Mouse (Mus musculus) liver, embryonic 14.5 days (tissue): Measurements from ENCODE around the gene Sars. TPM values are rescaled to one million over a fixed set of nuclear protein-coding genes. Genes with fewer than 3 reads are reported as not detected.

Source experiments
- ATAC-seq: fragments of 200-750 bp; cut with Nextera tagmentation; 2 replicates; pipeline ENCODE4 v1.8.0; 2017; ENCODE audit warnings: moderate number of reproducible peaks, mild to moderate bottlenecking, moderate library complexity; ENCODE audit not compliant: insufficient read depth
- DNase-seq, 3 experiments: peaks; one replicate each; pipeline ENCODE4 v3.0.0-alpha.2; 2012 to 2013; ENCODE audit warnings: low read depth in 3 of 3, low spot score in 3 of 3
- H3K27ac ChIP-seq: fragments of 300-500 bp; sonication (generic); 2 replicates; pipeline ENCODE4 v1.5.1; 2014; ENCODE audit warnings: moderate library complexity, mild to moderate bottlenecking, control low read depth, inconsistent platforms
- H3K27me3 ChIP-seq: fragments of 300-500 bp; sonication (generic); 2 replicates; pipeline ENCODE4 v1.6.1; 2014; ENCODE audit warnings: mild to moderate bottlenecking, low read length, moderate library complexity; ENCODE audit not compliant: control insufficient read depth, insufficient read depth
- H3K36me3 ChIP-seq: fragments of 300-500 bp; sonication (generic); replicated peaks from 2 replicates; pipeline ENCODE4 v1.6.1; 2014; ENCODE audit warnings: low read depth; ENCODE audit not compliant: control insufficient read depth, insufficient read depth
- H3K4me1 ChIP-seq, 2 experiments: fragments of 200-500 bp in 1 of 2; fragments of 300-500 bp in 1 of 2; sonication (generic) in 1 of 2; replicated peaks; 2 replicates each; pipeline ENCODE4 v1.6.1; 2012 to 2014; ENCODE audit warnings: antibody characterized with exemption in 1 of 2, inconsistent platforms in 1 of 2, low read length in 1 of 2; ENCODE audit not compliant: control insufficient read depth in 2 of 2, insufficient read depth in 2 of 2
- H3K4me2 ChIP-seq: fragments of 300-500 bp; sonication (generic); 2 replicates; pipeline ENCODE4 v1.6.1; 2014; ENCODE audit warnings: low read depth, mild to moderate bottlenecking, control low read depth, moderate library complexity
- H3K4me3 ChIP-seq, 2 experiments: fragments of 200-500 bp in 1 of 2; fragments of 300-500 bp in 1 of 2; sonication (generic) in 1 of 2; 2 replicates each; pipeline ENCODE4 v1.5.1; 2012 to 2014; ENCODE audit warnings: low read depth in 2 of 2, low read length in 2 of 2, mild to moderate bottlenecking in 2 of 2, control low read depth in 1 of 2, inconsistent platforms in 1 of 2, moderate library complexity in 1 of 2; ENCODE audit not compliant: insufficient read depth in 1 of 2
- H3K9ac ChIP-seq: fragments of 300-500 bp; sonication (generic); replicated peaks from 2 replicates; pipeline ENCODE4 v1.6.1; 2014; ENCODE audit warnings: mild to moderate bottlenecking, control low read depth, moderate library complexity
- H3K9me3 ChIP-seq: fragments of 300-500 bp; sonication (generic); 2 replicates; pipeline ENCODE4 v1.6.1; 2016; ENCODE audit warnings: low read length, mixed read lengths; ENCODE audit not compliant: control insufficient read depth
- CTCF ChIP-seq: IDR thresholded peaks from 2 replicates; pipeline ENCODE4 v1.5.1; 2016; ENCODE audit warnings: antibody characterized with exemption, low read depth, control low read depth
- EP300 ChIP-seq: IDR thresholded peaks from 2 replicates; pipeline ENCODE4 v1.6.1; 2016; ENCODE audit warnings: antibody characterized with exemption, low read depth
- WGBS: fragments of 180-500 bp; shearing (Covaris S2); extraction: QIAGEN DNeasy Blood & Tissue Kit; methylation state at CpG from one replicate; pipeline ENCODE4 v1.1.7; 2014; ENCODE audit not compliant: insufficient replicate concordance; 5-methylcytosine and 5-hydroxymethylcytosine counted together
- polyA plus RNA-seq, 2 experiments: library from polyadenylated mRNA; depleted of rRNA in 1 of 2; stranded (reverse) in 1 of 2; unstranded in 1 of 2; fragments of >200 nt; fragmentation: Nextera tagmentation in 1 of 2; extraction: Ambion mirVana in 1 of 2; gene quantifications; 2 replicates each; pipeline versions ENCODE4 v1.2.1 to v1.2.3; 2012 to 2014

Sars gene
- polyA plus RNA-seq, 2 experiments, result 39.9 to 76.1 TPM

DNA sequence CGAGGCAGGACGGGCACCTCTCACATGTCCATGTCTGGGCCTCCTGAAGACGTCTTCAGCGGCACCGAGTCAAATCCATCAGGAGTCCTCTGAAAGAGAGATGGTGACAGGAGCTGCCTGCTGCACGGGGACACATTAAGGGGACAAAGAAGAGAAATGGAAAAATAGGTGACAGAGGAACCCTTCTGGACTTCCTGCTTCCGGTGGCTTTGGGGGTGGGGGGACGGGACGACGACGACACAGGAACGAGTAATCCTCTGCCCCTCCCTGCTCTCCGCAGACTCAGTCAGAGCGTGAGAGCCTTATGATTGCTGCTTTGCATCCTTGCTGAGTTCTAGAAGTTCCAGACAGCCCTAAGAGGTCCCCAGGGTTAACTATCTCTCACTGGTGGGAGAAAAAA, 13.4 kb upstream of the Sars start:
- 0 out of 4 replicates have a peak overlapping the region, but pooled peaks of 1 of the 2 experiments have one; percentile 4 for H3K4me3 ChIP-seq
- TF ChIP-seq EP300, result no peak
- TF ChIP-seq CTCF, result no peak
- H3K9ac ChIP-seq, result no peak overlapping the region
- peaks cover 0 to 5% of the 10 kb centered on the region in 2 experiments; a peak in 1 of 4 replicates for H3K4me1 ChIP-seq
- H3K27me3 ChIP-seq, result no peaks in the 10 kb centered on the region
- H3K4me2 ChIP-seq, result no peak overlapping the region; the same call in 1 of the 2 replicates
- WGBS, result 51% methylated on average over 14 of the region's 14 CpGs
- DNase-seq, result no peak
- H3K36me3 ChIP-seq, result no peaks in the 10 kb centered on the region
- no peaks in the 10 kb centered on the region for H3K9me3 ChIP-seq
- no peak overlapping the region for H3K27ac ChIP-seq
- no peak for ATAC-seq

DNA sequence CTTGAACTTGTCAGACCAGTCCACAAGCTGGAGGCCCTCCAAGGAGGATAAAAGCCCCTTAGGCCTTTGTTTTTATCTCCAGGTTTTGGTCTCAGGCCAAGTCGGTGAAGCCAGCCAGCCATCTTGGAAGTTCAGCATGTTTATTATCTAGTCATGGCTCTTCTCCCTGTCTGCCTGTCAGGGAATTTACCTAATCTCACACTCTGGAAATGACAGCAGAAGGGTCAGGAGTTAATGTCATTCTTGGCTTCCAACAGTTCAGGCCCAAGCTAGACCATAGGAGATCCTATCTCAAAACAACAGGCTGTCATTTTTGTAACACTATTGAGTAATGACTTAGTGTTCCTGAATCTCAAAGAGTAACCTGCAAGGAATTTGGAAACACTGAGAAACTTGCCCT, 9.2 kb upstream of the Sars start:
- Histone ChIP-seq H3K9ac (no peak overlapping the region), H3K4me1 (peaks cover 0 to 5% of the 10 kb centered on the region in 2 experiments; a peak in 1 of 4 replicates), H3K4me2 (no peak overlapping the region), H3K27ac (no peak overlapping the region), H3K9me3 (no peaks in the 10 kb centered on the region), H3K36me3 (no peaks in the 10 kb centered on the region), H3K27me3 (no peaks in the 10 kb centered on the region; the same call in 1 of the 2 replicates), H3K4me3 (no peak overlapping the region)
- ATAC-seq (no peak), DNase-seq (no peak)
- TF ChIP-seq EP300, result no peak
- TF ChIP-seq CTCF, result no peak
- WGBS, result 52% methylated on average over 1 of the region's 1 CpGs

- Histone ChIP-seq H3K4me2 (no peak overlapping the region), H3K4me1 (no peaks in the 10 kb centered on the region), H3K36me3 (no peaks in the 10 kb centered on the region), H3K9me3 (no peaks in the 10 kb centered on the region), H3K4me3 (no peak overlapping the region), H3K27ac (no peak overlapping the region), H3K9ac (no peak overlapping the region), H3K27me3 (no peaks in the 10 kb centered on the region; the same call in 1 of the 2 replicates)
- TF ChIP-seq EP300 (no peak), CTCF (no peak)
- WGBS, result 65% methylated on average over 2 of the region's 2 CpGs
- no peak for ATAC-seq
- no peak for DNase-seq
Observed at GRCm38 (mm10) chr3:108451969-108452368, 7.0 kb upstream of the Sars start.

- Histone ChIP-seq H3K4me1 (peaks cover 15 to 16% of the 10 kb centered on the region in 2 experiments), H3K36me3 (no peaks in the 10 kb centered on the region; the same call in 1 of the 2 replicates), H3K9me3 (no peaks in the 10 kb centered on the region), H3K27me3 (no peaks in the 10 kb centered on the region; the same call in 1 of the 2 replicates), H3K9ac (peak overlapping the region; percentile 86), H3K4me2 (peak overlapping the region; percentile 68), H3K4me3 (peak overlapping the region; percentile 78 to 96), H3K27ac (peak overlapping the region; percentile 23)
- WGBS, result 13% methylated on average over 6 of the region's 6 CpGs
- DNase-seq (no peak), ATAC-seq (peak; percentile 15)
- TF ChIP-seq EP300, result no peak
Observed at GRCm38 (mm10) chr3:108445366-108445705, 327 bp upstream of the Sars start.

DNA sequence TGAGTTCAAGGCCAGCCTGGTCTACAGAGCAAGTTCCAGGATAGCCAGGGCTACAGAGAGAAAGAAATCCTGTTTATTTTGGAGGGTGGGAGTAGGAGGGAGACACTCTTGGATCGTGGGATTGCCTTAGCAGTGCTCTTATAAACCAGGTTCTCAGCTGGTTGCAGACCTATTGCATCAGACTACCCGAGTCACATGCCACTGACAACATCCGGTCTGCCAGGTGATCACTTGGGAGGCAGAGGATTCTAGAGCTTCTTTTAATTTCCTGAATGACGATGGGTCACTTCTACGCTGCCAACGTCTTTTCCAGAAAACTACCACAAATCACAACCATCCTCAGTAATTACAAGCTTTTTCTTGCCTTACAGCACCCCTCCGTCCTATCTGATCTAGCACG, 980 bp downstream of the Sars start:
- Histone ChIP-seq H3K4me1 (peaks cover 15 to 16% of the 10 kb centered on the region in 2 experiments), H3K4me2 (peak overlapping the region; percentile 68), H3K9ac (peak overlapping the region; percentile 86), H3K27ac (peak overlapping the region; percentile 27), H3K36me3 (no peaks in the 10 kb centered on the region; the same call in 1 of the 2 replicates), H3K27me3 (no peaks in the 10 kb centered on the region; the same call in 1 of the 2 replicates), H3K9me3 (no peaks in the 10 kb centered on the region), H3K4me3 (peak overlapping the region; percentile 78 to 96)
- WGBS, result 3% methylated on average over 8 of the region's 8 CpGs
- peak; percentile 62 for ATAC-seq
- TF ChIP-seq EP300 (peak; percentile 74), CTCF (no peak)
- DNase-seq, result peak; percentile 69 to 71 (median 69)
